Mouse (Mus musculus): ENCODE data around the gene Gm10031.

Gm10031 gene

GRCm38 (mm10) chr1:156533911-156534310 lies 10.1 kb downstream of the Gm10031 start:
- Histone ChIP-seq H3K36me3 (ENCODE audit: insufficient read depth, low read length) (no peaks in the 10 kb centered on the region), H3K27me3 (ENCODE audit: insufficient read depth, low read length) (peaks cover 8% of the 10 kb centered on the region), H3K4me1 (replicated peaks; ENCODE audit: low read depth, low read length) (peaks cover 12% of the 10 kb centered on the region; the same call in 1 of the 2 replicates), H3K9me3 (ENCODE audit: low read length) (peaks cover 5% of the 10 kb centered on the region; the same call in 1 of the 2 replicates), H3K4me3 (replicated peaks; ENCODE audit: low read length) (no peak overlapping the region)
- TF ChIP-seq NANOG (IDR thresholded peaks at IDR 0.05; ENCODE audit: borderline replicate concordance, low read length), result no peak
- no peak for TF ChIP-seq CTCF (conservative IDR thresholded peaks at IDR 0.05; ENCODE audit: low read length)
- TF ChIP-seq POU5F1 (IDR thresholded peaks at IDR 0.05; ENCODE audit: borderline replicate concordance, low read length), result no peak

DNA sequence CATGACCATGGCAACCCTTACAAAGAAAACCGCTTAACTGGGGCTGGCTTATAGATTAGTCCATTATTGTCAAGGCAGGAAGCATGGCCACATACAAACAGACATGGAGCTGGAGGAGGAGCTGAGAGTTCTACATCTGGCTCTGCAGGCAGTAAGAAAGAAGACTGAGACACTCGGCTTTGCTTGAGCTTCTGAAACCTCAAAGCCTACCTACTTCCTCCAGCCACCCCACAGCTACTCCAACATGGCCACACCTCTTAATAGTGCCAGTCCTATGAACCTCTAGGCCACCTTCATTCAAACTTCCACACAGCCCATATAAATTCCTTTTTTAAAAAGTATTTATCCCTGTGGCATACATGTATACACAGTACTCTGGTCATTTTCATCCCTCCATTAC lies 13.2 kb downstream of the Gm10031 start:
- Histone ChIP-seq H3K27me3 (ENCODE audit: insufficient read depth, low read length) (no peaks in the 10 kb centered on the region), H3K4me1 (replicated peaks; ENCODE audit: low read depth, low read length) (peaks cover 8% of the 10 kb centered on the region; the same call in 1 of the 2 replicates)
- no peak for TF ChIP-seq CTCF (conservative IDR thresholded peaks at IDR 0.05; ENCODE audit: low read length)
- TF ChIP-seq POU5F1 (IDR thresholded peaks at IDR 0.05; ENCODE audit: borderline replicate concordance, low read length), result no peak
- TF ChIP-seq NANOG (IDR thresholded peaks at IDR 0.05; ENCODE audit: borderline replicate concordance, low read length), result no peak

GRCm38 (mm10) chr1:156537701-156538100 lies 13.9 kb downstream of the Gm10031 start:
- Histone ChIP-seq H3K4me1 (replicated peaks; ENCODE audit: low read depth, low read length) (peaks cover 4% of the 10 kb centered on the region; the same call in 1 of the 2 replicates), H3K9me3 (ENCODE audit: low read length) (peaks cover 5% of the 10 kb centered on the region; the same call in 1 of the 2 replicates), H3K36me3 (ENCODE audit: insufficient read depth, low read length) (no peaks in the 10 kb centered on the region), H3K4me3 (replicated peaks; ENCODE audit: low read length) (no peak overlapping the region), H3K27me3 (ENCODE audit: insufficient read depth, low read length) (no peaks in the 10 kb centered on the region)
- TF ChIP-seq NANOG (IDR thresholded peaks at IDR 0.05; ENCODE audit: borderline replicate concordance, low read length), result no peak
- no peak for TF ChIP-seq POU5F1 (IDR thresholded peaks at IDR 0.05; ENCODE audit: borderline replicate concordance, low read length)
- TF ChIP-seq CTCF (conservative IDR thresholded peaks at IDR 0.05; ENCODE audit: low read length), result no peak

More for the DNA sequence above, 13.2 kb downstream of the Gm10031 start:
- Histone ChIP-seq H3K4me3 (replicated peaks; ENCODE audit: low read length) (no peak overlapping the region), H3K9me3 (ENCODE audit: low read length) (peaks cover 5% of the 10 kb centered on the region; the same call in 1 of the 2 replicates), H3K36me3 (ENCODE audit: insufficient read depth, low read length) (no peaks in the 10 kb centered on the region)

GRCm38 (mm10) chr1:156538382-156538781 lies 14.6 kb downstream of the Gm10031 start:
- peak; percentile 23 for TF ChIP-seq CTCF (conservative IDR thresholded peaks at IDR 0.05; ENCODE audit: low read length)
- TF ChIP-seq NANOG (IDR thresholded peaks at IDR 0.05; ENCODE audit: borderline replicate concordance, low read length), result no peak
- H3K9me3 ChIP-seq (ENCODE audit: low read length), result peaks cover 5% of the 10 kb centered on the region; the same call in 1 of the 2 replicates
- H3K4me3 ChIP-seq (replicated peaks; ENCODE audit: low read length), result no peak overlapping the region
- H3K4me1 ChIP-seq (replicated peaks; ENCODE audit: low read depth, low read length), result no peaks in the 10 kb centered on the region
- no peaks in the 10 kb centered on the region for H3K36me3 ChIP-seq (ENCODE audit: insufficient read depth, low read length)
- H3K27me3 ChIP-seq (ENCODE audit: insufficient read depth, low read length), result no peaks in the 10 kb centered on the region

DNA sequence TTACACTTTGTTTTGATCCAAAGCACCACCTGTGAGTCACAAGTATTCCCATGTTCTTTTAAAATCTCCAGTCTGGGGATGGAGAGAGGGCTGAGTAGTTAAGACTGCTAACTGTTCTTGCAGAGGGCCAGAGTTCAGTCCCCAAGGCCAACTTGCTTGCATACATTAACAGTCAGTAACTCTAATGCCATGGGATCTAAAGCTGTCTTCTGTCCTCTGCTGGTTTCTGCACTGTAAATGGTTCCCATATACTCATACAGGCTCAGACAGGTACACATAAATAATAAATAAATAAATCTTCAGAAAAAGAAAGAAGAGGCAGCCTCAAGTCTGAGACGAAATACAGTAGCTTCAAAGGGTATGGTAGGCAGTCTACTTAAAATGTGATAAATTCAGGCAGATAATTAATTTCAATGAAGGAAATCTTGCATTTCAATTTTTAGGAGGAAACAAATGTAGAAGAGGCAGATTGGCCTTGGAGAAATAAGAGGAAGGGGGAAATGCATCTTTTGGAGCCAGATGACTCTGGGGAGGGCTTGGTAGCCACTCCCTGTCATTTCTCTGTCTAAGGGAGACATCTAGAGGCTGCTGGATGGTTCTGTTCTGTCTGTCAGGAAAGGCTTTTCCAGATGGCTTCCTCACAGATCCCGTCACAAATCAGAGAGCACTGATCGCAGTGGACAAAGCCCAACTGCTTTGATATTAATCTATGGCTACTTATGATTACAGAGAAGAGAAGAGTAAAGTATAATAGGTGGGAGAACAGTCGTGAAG lies 16.2 kb downstream of the Gm10031 start:
- H3K4me3 ChIP-seq (replicated peaks; ENCODE audit: low read length), result no peak overlapping the region
- no peaks in the 10 kb centered on the region for H3K27me3 ChIP-seq (ENCODE audit: insufficient read depth, low read length)
- no peaks in the 10 kb centered on the region for H3K36me3 ChIP-seq (ENCODE audit: insufficient read depth, low read length)
- TF ChIP-seq POU5F1 (IDR thresholded peaks at IDR 0.05; ENCODE audit: borderline replicate concordance, low read length) (no peak), CTCF (conservative IDR thresholded peaks at IDR 0.05; ENCODE audit: low read length) (no peak; the same call in 1 of the 2 replicates), NANOG (IDR thresholded peaks at IDR 0.05; ENCODE audit: borderline replicate concordance, low read length) (no peak)
- H3K4me1 ChIP-seq (replicated peaks; ENCODE audit: low read depth, low read length), result peaks cover 4% of the 10 kb centered on the region; the same call in 1 of the 2 replicates
- H3K9me3 ChIP-seq (ENCODE audit: low read length), result peaks cover 5% of the 10 kb centered on the region; the same call in 1 of the 2 replicates

DNA sequence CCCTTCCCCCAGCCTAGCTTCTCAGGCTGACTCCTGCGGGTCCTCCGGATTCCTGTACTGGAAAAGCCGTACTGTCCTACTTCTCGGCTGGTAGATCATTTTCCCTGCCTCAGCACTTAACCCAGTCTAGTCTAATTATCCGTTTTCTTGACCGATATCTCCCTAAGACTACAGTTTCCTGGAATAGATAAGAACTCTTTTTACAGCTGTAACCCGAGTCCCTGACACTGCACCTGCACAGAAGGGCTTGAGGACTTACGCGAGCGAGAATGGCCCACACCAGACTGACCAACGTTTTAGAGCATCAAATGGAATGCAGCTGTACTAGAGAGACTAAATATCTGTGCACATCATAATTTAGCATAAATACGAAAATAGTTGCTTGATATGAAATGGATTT lies 20.2 kb downstream of the Gm10031 start:
- Histone ChIP-seq H3K36me3 (ENCODE audit: insufficient read depth, low read length) (no peaks in the 10 kb centered on the region), H3K4me1 (replicated peaks; ENCODE audit: low read depth, low read length) (peaks cover 4% of the 10 kb centered on the region; the same call in 1 of the 2 replicates), H3K4me3 (replicated peaks; ENCODE audit: low read length) (no peak overlapping the region), H3K27me3 (ENCODE audit: insufficient read depth, low read length) (peaks cover 3% of the 10 kb centered on the region; the same call in 1 of the 2 replicates), H3K9me3 (ENCODE audit: low read length) (no peaks in the 10 kb centered on the region)
- no peak for TF ChIP-seq CTCF (conservative IDR thresholded peaks at IDR 0.05; ENCODE audit: low read length)
- no peak for TF ChIP-seq NANOG (IDR thresholded peaks at IDR 0.05; ENCODE audit: borderline replicate concordance, low read length)
- TF ChIP-seq POU5F1 (IDR thresholded peaks at IDR 0.05; ENCODE audit: borderline replicate concordance, low read length), result no peak

DNA sequence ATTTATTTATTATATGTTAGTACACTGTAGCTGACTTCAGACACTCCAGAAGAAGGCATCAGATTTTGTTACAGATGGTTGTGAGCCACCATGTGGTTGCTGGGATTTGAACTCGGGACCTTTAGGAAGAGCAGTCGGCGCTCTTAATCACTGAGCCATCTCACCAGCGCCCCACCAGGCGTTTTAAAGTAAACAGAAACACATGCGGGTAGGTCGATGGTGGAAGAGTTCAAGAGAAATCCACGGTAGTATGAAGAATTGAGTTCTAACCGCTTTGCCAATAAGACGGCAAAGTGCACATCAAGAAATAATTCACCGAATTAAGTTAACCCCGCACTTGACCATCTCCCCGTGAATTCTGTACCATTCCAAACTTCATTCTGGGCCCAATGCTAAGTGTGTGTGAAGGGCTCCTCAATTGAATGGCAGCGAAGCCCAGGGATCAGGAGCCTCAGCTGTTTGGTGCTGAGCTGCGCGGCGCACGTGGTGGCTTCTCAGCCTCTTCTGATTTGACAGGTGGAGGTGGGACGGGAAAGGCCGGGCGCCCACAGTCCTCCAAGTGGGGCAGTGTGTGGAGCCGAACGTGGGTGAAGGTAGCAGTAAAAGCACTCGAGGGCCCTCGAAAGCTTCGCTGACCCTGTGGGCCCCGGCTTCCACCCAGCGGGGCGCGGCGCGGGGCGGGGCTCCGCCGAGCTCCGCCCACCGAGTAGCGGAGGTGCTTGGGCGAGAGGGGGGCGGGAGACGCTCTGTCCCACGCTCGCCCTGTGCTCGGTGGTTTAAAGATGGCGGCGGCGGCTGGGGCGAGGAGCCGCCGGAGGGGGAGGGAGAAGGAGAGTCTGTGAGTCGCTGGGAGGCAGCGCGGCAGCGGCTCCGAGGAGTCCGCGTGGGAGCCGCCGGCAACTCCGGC lies 34.5 kb downstream of the Gm10031 start, which contains the start of gene Abl2:
Abl2 (plus strand) TSS at position 763 of the 907 bp plus-strand sequence.
- no peak for TF ChIP-seq CTCF (conservative IDR thresholded peaks at IDR 0.05; ENCODE audit: low read length)
- no peak for TF ChIP-seq POU5F1 (IDR thresholded peaks at IDR 0.05; ENCODE audit: borderline replicate concordance, low read length)
- no peak for TF ChIP-seq NANOG (IDR thresholded peaks at IDR 0.05; ENCODE audit: borderline replicate concordance, low read length)
- peaks cover 3% of the 10 kb centered on the region; the same call in 1 of the 2 replicates for H3K27me3 ChIP-seq (ENCODE audit: insufficient read depth, low read length)
- peak within 1 kb of the TSS; percentile 96 for H3K4me3 ChIP-seq (replicated peaks; ENCODE audit: low read length)
- 0 out of 2 replicates have a peak, but pooled peaks cover under 1% of the 10 kb centered on the region for H3K36me3 ChIP-seq (ENCODE audit: insufficient read depth, low read length)
- no peaks in the 10 kb centered on the region for H3K9me3 ChIP-seq (ENCODE audit: low read length)
- H3K4me1 ChIP-seq (replicated peaks; ENCODE audit: low read depth, low read length), result peaks cover 47% of the 10 kb centered on the region
